Mouse (Mus musculus) limb, embryonic 13.5 days (tissue): ENCODE measurements at regions not wholly inside any gene's neighbourhood (a gene's known extent, or its start where the extent isn't known, plus 50 kb on each side); places are given as distances from the start of the nearest gene placed in this dataset.

Experiments
- ATAC-seq: fragments of 200-750 bp; cut with Nextera tagmentation; 2 replicates; pipeline ENCODE4 v1.8.0; 2017; ENCODE audit warnings: low read depth, moderate number of reproducible peaks, moderate TSS enrichment; ENCODE audit not compliant: low FRiP score
- H3K27ac ChIP-seq: fragments of 300-500 bp; sonication (generic); 2 replicates; pipeline ENCODE4 v1.5.1; 2015; ENCODE audit warnings: inconsistent platforms, mild to moderate bottlenecking, moderate library complexity
- H3K27me3 ChIP-seq: fragments of 300-500 bp; sonication (generic); 2 replicates; pipeline ENCODE4 v1.6.1; 2015; ENCODE audit warnings: mild to moderate bottlenecking, inconsistent platforms
- H3K36me3 ChIP-seq: fragments of 300-500 bp; sonication (generic); 2 replicates; pipeline ENCODE4 v1.6.1; 2015; ENCODE audit warnings: inconsistent platforms, mild to moderate bottlenecking, moderate library complexity
- H3K4me1 ChIP-seq: fragments of 300-500 bp; sonication (generic); 2 replicates; pipeline ENCODE4 v1.6.1; 2015; ENCODE audit warnings: inconsistent platforms
- H3K4me2 ChIP-seq: fragments of 300-500 bp; sonication (generic); replicated peaks from 2 replicates; pipeline ENCODE4 v1.6.1; 2015; ENCODE audit warnings: inconsistent platforms, mild to moderate bottlenecking, moderate library complexity
- H3K4me3 ChIP-seq: fragments of 300-500 bp; sonication (generic); 2 replicates; pipeline ENCODE4 v1.5.1; 2015; ENCODE audit warnings: moderate library complexity, mild to moderate bottlenecking, inconsistent platforms
- H3K9ac ChIP-seq: fragments of 300-500 bp; sonication (generic); 2 replicates; pipeline ENCODE4 v1.6.1; 2015; ENCODE audit warnings: mild to moderate bottlenecking, inconsistent platforms
- H3K9me3 ChIP-seq: fragments of 300-500 bp; sonication (generic); 2 replicates; pipeline ENCODE4 v1.6.1; 2016; ENCODE audit warnings: inconsistent platforms
- WGBS: fragments of 180-500 bp; shearing (Covaris S2); methylation state at CpG from one replicate; pipeline ENCODE4 v1.1.7; 2015; 5-methylcytosine and 5-hydroxymethylcytosine counted together

- no peak for ATAC-seq
- Histone ChIP-seq H3K27me3 (no peaks in the 10 kb centered on the region), H3K4me1 (no peaks in the 10 kb centered on the region), H3K9me3 (no peaks in the 10 kb centered on the region), H3K4me3 (no peak overlapping the region), H3K4me2 (no peak overlapping the region), H3K9ac (no peak overlapping the region), H3K27ac (no peak overlapping the region), H3K36me3 (no peaks in the 10 kb centered on the region)
- WGBS, result 51% methylated on average over 3 of the region's 3 CpGs
These were observed 338.9 kb upstream of the Ptbp2 start for GRCm38 (mm10) chr3:120123155-120123554.

GRCm38 (mm10) chr3:120083171-120083932 is 299.1 kb upstream of the Ptbp2 start:
- 68% methylated on average over 7 of the region's 7 CpGs for WGBS
- Histone ChIP-seq H3K9ac (no peak overlapping the region), H3K4me2 (no peak overlapping the region), H3K27me3 (no peaks in the 10 kb centered on the region), H3K4me3 (no peak overlapping the region), H3K36me3 (no peaks in the 10 kb centered on the region), H3K4me1 (no peaks in the 10 kb centered on the region), H3K9me3 (no peaks in the 10 kb centered on the region), H3K27ac (no peak overlapping the region)
- no peak for ATAC-seq

- no peak for ATAC-seq
- WGBS, result 7% methylated on average over 1 of the region's 1 CpGs
- H3K27me3 ChIP-seq, result no peaks in the 10 kb centered on the region
These were observed 289.3 kb upstream of the Ptbp2 start for GRCm38 (mm10) chr3:120073528-120073927.

GRCm38 (mm10) chr3:120065714-120066113 is 281.4 kb upstream of the Ptbp2 start:
- peaks cover 9% of the 10 kb centered on the region; the same call in 1 of the 2 replicates for H3K4me1 ChIP-seq
- H3K36me3 ChIP-seq, result no peaks in the 10 kb centered on the region
- H3K4me3 ChIP-seq, result no peak overlapping the region
- peak; percentile 78; the same call in 1 of the 2 replicates for ATAC-seq
- no peaks in the 10 kb centered on the region for H3K27me3 ChIP-seq
- no peaks in the 10 kb centered on the region for H3K9me3 ChIP-seq
- H3K9ac ChIP-seq, result no peak overlapping the region
- 56% methylated on average over 6 of the region's 6 CpGs for WGBS
- H3K4me2 ChIP-seq, result no peak overlapping the region
- no peak overlapping the region for H3K27ac ChIP-seq

More at GRCm38 (mm10) chr3:120073528-120073927, 289.3 kb upstream of the Ptbp2 start:
- Histone ChIP-seq H3K27ac (no peak overlapping the region), H3K4me1 (no peaks in the 10 kb centered on the region), H3K36me3 (no peaks in the 10 kb centered on the region), H3K9ac (no peak overlapping the region), H3K4me2 (no peak overlapping the region), H3K9me3 (no peaks in the 10 kb centered on the region), H3K4me3 (no peak overlapping the region)

- no peak overlapping the region for H3K27ac ChIP-seq
- H3K4me3 ChIP-seq, result no peak overlapping the region
- H3K36me3 ChIP-seq, result no peaks in the 10 kb centered on the region
- H3K4me2 ChIP-seq, result no peak overlapping the region
- H3K9ac ChIP-seq, result no peak overlapping the region
- H3K9me3 ChIP-seq, result no peaks in the 10 kb centered on the region
- no peak for ATAC-seq
- H3K4me1 ChIP-seq, result peaks cover 9% of the 10 kb centered on the region; the same call in 1 of the 2 replicates
- WGBS, result 22% methylated on average over 5 of the region's 5 CpGs
- no peaks in the 10 kb centered on the region for H3K27me3 ChIP-seq
These were observed 280.7 kb upstream of the Ptbp2 start for GRCm38 (mm10) chr3:120064854-120065480.

- Histone ChIP-seq H3K4me1 (peaks cover 9% of the 10 kb centered on the region; the same call in 1 of the 2 replicates), H3K9me3 (no peaks in the 10 kb centered on the region), H3K4me2 (no peak overlapping the region), H3K36me3 (no peaks in the 10 kb centered on the region), H3K4me3 (no peak overlapping the region), H3K27me3 (no peaks in the 10 kb centered on the region), H3K27ac (no peak overlapping the region), H3K9ac (no peak overlapping the region)
- 85% methylated on average over 5 of the region's 5 CpGs for WGBS
- ATAC-seq, result no peak
These were observed 278.0 kb upstream of the Ptbp2 start for GRCm38 (mm10) chr3:120062264-120062663.

GRCm38 (mm10) chr3:120059959-120060358 is 275.7 kb upstream of the Ptbp2 start:
- Histone ChIP-seq H3K36me3 (no peaks in the 10 kb centered on the region), H3K9me3 (no peaks in the 10 kb centered on the region), H3K4me2 (no peak overlapping the region), H3K4me3 (no peak overlapping the region), H3K27me3 (no peaks in the 10 kb centered on the region), H3K4me1 (peaks cover 6% of the 10 kb centered on the region; the same call in 1 of the 2 replicates), H3K9ac (no peak overlapping the region), H3K27ac (no peak overlapping the region)
- no peak for ATAC-seq
- WGBS, result 60% methylated on average over 11 of the region's 11 CpGs

GRCm38 (mm10) chr3:120055216-120056154 is 271.2 kb upstream of the Ptbp2 start:
- Histone ChIP-seq H3K4me3 (no peak overlapping the region), H3K9me3 (no peaks in the 10 kb centered on the region), H3K4me2 (no peak overlapping the region), H3K27ac (no peak overlapping the region), H3K27me3 (no peaks in the 10 kb centered on the region), H3K9ac (no peak overlapping the region), H3K4me1 (no peaks in the 10 kb centered on the region), H3K36me3 (no peaks in the 10 kb centered on the region)
- ATAC-seq, result no peak
- 47% methylated on average over 8 of the region's 8 CpGs for WGBS

GRCm38 (mm10) chr3:120047238-120047637 is 263.0 kb upstream of the Ptbp2 start:
- 91% methylated on average over 3 of the region's 3 CpGs for WGBS

GRCm38 (mm10) chr3:120037526-120037925 is 253.3 kb upstream of the Ptbp2 start:
- H3K27me3 ChIP-seq, result no peaks in the 10 kb centered on the region

More at GRCm38 (mm10) chr3:120047238-120047637, 263.0 kb upstream of the Ptbp2 start:
- H3K4me2 ChIP-seq, result no peak overlapping the region
- H3K27ac ChIP-seq, result no peak overlapping the region
- no peak overlapping the region for H3K9ac ChIP-seq
- H3K4me1 ChIP-seq, result no peaks in the 10 kb centered on the region
- no peaks in the 10 kb centered on the region for H3K9me3 ChIP-seq
- no peaks in the 10 kb centered on the region for H3K36me3 ChIP-seq
- no peak for ATAC-seq
- H3K27me3 ChIP-seq, result no peaks in the 10 kb centered on the region
- H3K4me3 ChIP-seq, result no peak overlapping the region

GRCm38 (mm10) chr3:120019826-120020683 is 235.8 kb upstream of the Ptbp2 start:
- no peak for ATAC-seq
- no peaks in the 10 kb centered on the region for H3K9me3 ChIP-seq
- H3K27ac ChIP-seq, result no peak overlapping the region
- H3K4me3 ChIP-seq, result no peak overlapping the region
- H3K36me3 ChIP-seq, result no peaks in the 10 kb centered on the region
- H3K9ac ChIP-seq, result no peak overlapping the region
- no peaks in the 10 kb centered on the region for H3K27me3 ChIP-seq
- H3K4me1 ChIP-seq, result no peaks in the 10 kb centered on the region
- 88% methylated on average over 10 of the region's 10 CpGs for WGBS
- H3K4me2 ChIP-seq, result no peak overlapping the region

More at GRCm38 (mm10) chr3:120037526-120037925, 253.3 kb upstream of the Ptbp2 start:
- no peak overlapping the region for H3K27ac ChIP-seq
- H3K9me3 ChIP-seq, result no peaks in the 10 kb centered on the region
- 95% methylated on average over 3 of the region's 3 CpGs for WGBS
- no peak overlapping the region for H3K9ac ChIP-seq
- no peak overlapping the region for H3K4me2 ChIP-seq
- no peak overlapping the region for H3K4me3 ChIP-seq
- H3K36me3 ChIP-seq, result no peaks in the 10 kb centered on the region
- no peak for ATAC-seq
- H3K4me1 ChIP-seq, result no peaks in the 10 kb centered on the region
